Mouse (Mus musculus): ENCODE measurements around the gene Ninj2. TPM values are rescaled to one million over a fixed set of nuclear protein-coding genes. Genes with fewer than 3 reads are reported as not detected.

Ninj2 gene
- polyA plus RNA-seq (2016; fragmentation: Nextera tagmentation; extraction: Ambion mirVana) = not detected in 2 replicates

GRCm38 (mm10) chr6:120093100-120093499, at the start of gene Ninj2:
Ninj2 (plus strand) TSS chr6:120093350.
- 78% methylated on average over 11 of the region's 11 CpGs for WGBS

GRCm38 (mm10) chr6:120045406-120045805, 47.7 kb upstream of the Ninj2 start:
- no peak for DNase-seq (ENCODE audit: low spot score)
- Histone ChIP-seq H3K27ac (no peak overlapping the region), H3K4me1 (no peaks in the 10 kb centered on the region), H3K9me3 (no peaks in the 10 kb centered on the region), H3K36me3 (no peaks in the 10 kb centered on the region), H3K4me3 (no peak overlapping the region), H3K27me3 (ENCODE audit: insufficient read depth, poor library complexity, severe bottlenecking) (no peaks in the 10 kb centered on the region)
- 81% methylated on average over 4 of the region's 4 CpGs for WGBS

More at GRCm38 (mm10) chr6:120093100-120093499, at the start of gene Ninj2:
- Histone ChIP-seq H3K36me3 (no peaks in the 10 kb centered on the region), H3K27ac (no peak within 1 kb of the TSS), H3K4me1 (peaks cover 3% of the 10 kb centered on the region; the same call in 1 of the 2 replicates), H3K4me3 (no peak within 1 kb of the TSS), H3K27me3 (ENCODE audit: insufficient read depth, poor library complexity, severe bottlenecking) (no peaks in the 10 kb centered on the region), H3K9me3 (no peaks in the 10 kb centered on the region)
- DNase-seq (ENCODE audit: low spot score) = no peak

GRCm38 (mm10) chr6:120047705-120048292, 45.4 kb upstream of the Ninj2 start:
- H3K27ac ChIP-seq = no peak overlapping the region
- no peaks in the 10 kb centered on the region for H3K27me3 ChIP-seq (ENCODE audit: insufficient read depth, poor library complexity, severe bottlenecking)
- 65% methylated on average over 7 of the region's 7 CpGs for WGBS
- H3K36me3 ChIP-seq = no peaks in the 10 kb centered on the region
- no peaks in the 10 kb centered on the region for H3K4me1 ChIP-seq
- no peaks in the 10 kb centered on the region for H3K9me3 ChIP-seq
- DNase-seq (ENCODE audit: low spot score) = no peak
- no peak overlapping the region for H3K4me3 ChIP-seq

- 78% methylated on average over 6 of the region's 6 CpGs for WGBS
- no peaks in the 10 kb centered on the region for H3K9me3 ChIP-seq
Measured at GRCm38 (mm10) chr6:120054412-120054811, 38.7 kb upstream of the Ninj2 start.

GRCm38 (mm10) chr6:120055666-120056540, 37.2 kb upstream of the Ninj2 start:
- Histone ChIP-seq H3K27ac (no peak overlapping the region), H3K4me3 (no peak overlapping the region), H3K4me1 (no peaks in the 10 kb centered on the region), H3K9me3 (no peaks in the 10 kb centered on the region), H3K27me3 (ENCODE audit: insufficient read depth, poor library complexity, severe bottlenecking) (no peaks in the 10 kb centered on the region), H3K36me3 (no peaks in the 10 kb centered on the region)
- WGBS = 56% methylated on average over 2 of the region's 2 CpGs
- DNase-seq (ENCODE audit: low spot score) = no peak

More at GRCm38 (mm10) chr6:120054412-120054811, 38.7 kb upstream of the Ninj2 start:
- no peak overlapping the region for H3K27ac ChIP-seq
- H3K4me1 ChIP-seq = no peaks in the 10 kb centered on the region
- no peak for DNase-seq (ENCODE audit: low spot score)
- no peak overlapping the region for H3K4me3 ChIP-seq
- no peaks in the 10 kb centered on the region for H3K27me3 ChIP-seq (ENCODE audit: insufficient read depth, poor library complexity, severe bottlenecking)
- no peaks in the 10 kb centered on the region for H3K36me3 ChIP-seq

GRCm38 (mm10) chr6:120062934-120063333, 30.2 kb upstream of the Ninj2 start:
- Histone ChIP-seq H3K4me1 (no peaks in the 10 kb centered on the region), H3K4me3 (no peak overlapping the region), H3K36me3 (no peaks in the 10 kb centered on the region), H3K9me3 (no peaks in the 10 kb centered on the region), H3K27ac (no peak overlapping the region), H3K27me3 (ENCODE audit: insufficient read depth, poor library complexity, severe bottlenecking) (no peaks in the 10 kb centered on the region)
- DNase-seq (ENCODE audit: low spot score) = no peak
- WGBS = 84% methylated on average over 5 of the region's 5 CpGs

GRCm38 (mm10) chr6:120064627-120065026, 28.5 kb upstream of the Ninj2 start:
- H3K27ac ChIP-seq = no peak overlapping the region
- no peaks in the 10 kb centered on the region for H3K27me3 ChIP-seq (ENCODE audit: insufficient read depth, poor library complexity, severe bottlenecking)
- no peak for DNase-seq (ENCODE audit: low spot score)
- no peaks in the 10 kb centered on the region for H3K4me1 ChIP-seq
- H3K4me3 ChIP-seq = no peak overlapping the region
- 47% methylated on average over 2 of the region's 2 CpGs for WGBS
- no peaks in the 10 kb centered on the region for H3K36me3 ChIP-seq
- no peaks in the 10 kb centered on the region for H3K9me3 ChIP-seq

GRCm38 (mm10) chr6:120065552-120066177, 27.5 kb upstream of the Ninj2 start:
- WGBS = 50% methylated on average over 6 of the region's 6 CpGs
- no peak for DNase-seq (ENCODE audit: low spot score)
- no peak overlapping the region for H3K27ac ChIP-seq
- H3K4me3 ChIP-seq = no peak overlapping the region
- H3K36me3 ChIP-seq = no peaks in the 10 kb centered on the region
- no peaks in the 10 kb centered on the region for H3K9me3 ChIP-seq
- H3K4me1 ChIP-seq = no peaks in the 10 kb centered on the region
- H3K27me3 ChIP-seq (ENCODE audit: insufficient read depth, poor library complexity, severe bottlenecking) = no peaks in the 10 kb centered on the region

GRCm38 (mm10) chr6:120069546-120069945, 23.6 kb upstream of the Ninj2 start:
- DNase-seq (ENCODE audit: low spot score) = no peak
- Histone ChIP-seq H3K4me1 (no peaks in the 10 kb centered on the region), H3K27me3 (ENCODE audit: insufficient read depth, poor library complexity, severe bottlenecking) (no peaks in the 10 kb centered on the region), H3K9me3 (no peaks in the 10 kb centered on the region), H3K27ac (no peak overlapping the region), H3K4me3 (no peak overlapping the region), H3K36me3 (no peaks in the 10 kb centered on the region)
- WGBS = 80% methylated on average over 3 of the region's 3 CpGs

- Histone ChIP-seq H3K27me3 (ENCODE audit: insufficient read depth, poor library complexity, severe bottlenecking) (no peaks in the 10 kb centered on the region), H3K9me3 (no peaks in the 10 kb centered on the region), H3K36me3 (no peaks in the 10 kb centered on the region), H3K27ac (no peak overlapping the region), H3K4me1 (0 out of 2 replicates have a peak, but pooled peaks cover 3% of the 10 kb centered on the region), H3K4me3 (no peak overlapping the region)
- no peak for DNase-seq (ENCODE audit: low spot score)
- WGBS = 69% methylated on average over 2 of the region's 2 CpGs
Measured at GRCm38 (mm10) chr6:120072630-120073029, 20.5 kb upstream of the Ninj2 start.

GRCm38 (mm10) chr6:120076619-120077450, 16.3 kb upstream of the Ninj2 start:
- Histone ChIP-seq H3K27me3 (ENCODE audit: insufficient read depth, poor library complexity, severe bottlenecking) (no peaks in the 10 kb centered on the region), H3K4me1 (0 out of 2 replicates have a peak, but pooled peaks cover 3% of the 10 kb centered on the region), H3K9me3 (no peaks in the 10 kb centered on the region), H3K27ac (no peak overlapping the region), H3K36me3 (no peaks in the 10 kb centered on the region), H3K4me3 (no peak overlapping the region)
- 73% methylated on average over 6 of the region's 6 CpGs for WGBS
- DNase-seq (ENCODE audit: low spot score) = no peak

GRCm38 (mm10) chr6:120079547-120079946, 13.6 kb upstream of the Ninj2 start:
- Histone ChIP-seq H3K27me3 (ENCODE audit: insufficient read depth, poor library complexity, severe bottlenecking) (no peaks in the 10 kb centered on the region), H3K27ac (no peak overlapping the region), H3K9me3 (no peaks in the 10 kb centered on the region), H3K4me3 (no peak overlapping the region), H3K4me1 (0 out of 2 replicates have a peak, but pooled peaks cover 3% of the 10 kb centered on the region), H3K36me3 (no peaks in the 10 kb centered on the region)
- WGBS = 82% methylated on average over 10 of the region's 10 CpGs
- no peak for DNase-seq (ENCODE audit: low spot score)
